Mouse (Mus musculus): Measurements from ENCODE around the gene Rnls. TPM values are rescaled to one million over a fixed set of nuclear protein-coding genes. Genes with fewer than 3 reads are reported as not detected.
"Not testable (repeated sequence)": the region's sequence is repeated elsewhere in the genome, so short reads cannot be mapped to it uniquely, and the experiment has no call there.

Gene Rnls
- total RNA-seq (2021), result 1 to 10 TPM; 1.5 TPM

- DNase-seq, result peak; percentile 78 to 82
Measured at GRCm38 (mm10) chr19:33391651-33392382, at the start of gene Rnls. TSS of gene Rnls (minus strand) at chr19:33392295.

- no peak for DNase-seq
Measured at GRCm38 (mm10) chr19:33429457-33429856, 37.4 kb upstream of the Rnls start.

GRCm38 (mm10) chr19:33419368-33419767, 27.3 kb upstream of the Rnls start:
- DNase-seq, result not testable (repeated sequence)

GRCm38 (mm10) chr19:33380825-33381224, 11.3 kb downstream of the Rnls start:
- no peak for DNase-seq

GRCm38 (mm10) chr19:33380386-33380785, 11.7 kb downstream of the Rnls start:
- no peak for DNase-seq

GRCm38 (mm10) chr19:33368808-33369207, 23.3 kb downstream of the Rnls start:
- no peak for DNase-seq

- DNase-seq, result peak; percentile 62 to 70
Measured at GRCm38 (mm10) chr19:33366661-33367060, 25.4 kb downstream of the Rnls start.

- DNase-seq, result no peak
Measured at GRCm38 (mm10) chr19:33357019-33357418, 35.1 kb downstream of the Rnls start.

GRCm38 (mm10) chr19:33340119-33340518, 52.0 kb downstream of the Rnls start:
- no peak for DNase-seq

- DNase-seq, result no peak
Measured at GRCm38 (mm10) chr19:33326706-33327641, 65.1 kb downstream of the Rnls start.

GRCm38 (mm10) chr19:33318785-33319184, 73.3 kb downstream of the Rnls start:
- DNase-seq, result no peak

GRCm38 (mm10) chr19:33317130-33317529, 75.0 kb downstream of the Rnls start:
- DNase-seq, result no peak

- DNase-seq, result no peak
Measured at GRCm38 (mm10) chr19:33299726-33300292, 92.3 kb downstream of the Rnls start.

GRCm38 (mm10) chr19:33296338-33296737, 95.8 kb downstream of the Rnls start:
- DNase-seq, result no peak

- DNase-seq, result no peak
Measured at GRCm38 (mm10) chr19:33282985-33283384, 109.1 kb downstream of the Rnls start.

GRCm38 (mm10) chr19:33276421-33276820, 115.7 kb downstream of the Rnls start:
- no peak for DNase-seq

- DNase-seq, result no peak
Measured at GRCm38 (mm10) chr19:33273676-33274075, 118.4 kb downstream of the Rnls start.

GRCm38 (mm10) chr19:33271571-33271970, 120.5 kb downstream of the Rnls start:
- no peak for DNase-seq

GRCm38 (mm10) chr19:33270231-33270630, 121.9 kb downstream of the Rnls start:
- DNase-seq, result no peak

GRCm38 (mm10) chr19:33268044-33268443, 124.1 kb downstream of the Rnls start:
- DNase-seq, result no peak

GRCm38 (mm10) chr19:33265245-33265644, 126.8 kb downstream of the Rnls start:
- DNase-seq, result no peak

- no peak for DNase-seq
Measured at GRCm38 (mm10) chr19:33264224-33264993, 127.7 kb downstream of the Rnls start.
